Mouse (Mus musculus) left cerebral cortex, postnatal 4 days (tissue): Measurements from ENCODE around the gene Itih2. TPM values are rescaled to one million over a fixed set of nuclear protein-coding genes. Genes with fewer than 3 reads are reported as not detected.

Source experiments
- DNase-seq: peaks from one replicate; pipeline ENCODE4 v3.0.0-alpha.2; 2022
- intact Hi-C: fragments of 180-260 bp; cut with DNase I; formaldehyde crosslinking; loops from one replicate; pipeline ENCODE4 v1.15.1; 2025
- total RNA-seq, 2 experiments: library from RNA; stranded (reverse); gene quantifications; 2 replicates each; pipeline ENCODE4 v1.2.3; 2021

Gene Itih2
- total RNA-seq = 1 to 10 TPM; 3.2 TPM

- intact Hi-C loops = no loop called here
Measured at GRCm38 (mm10) chr2:10131296-10131695, at the start of gene Itih2. Gene Itih2, minus strand, starts transcription at chr2:10131396.

GRCm38 (mm10) chr2:10169991-10170390 is 38.8 kb upstream of the Itih2 start:
- DNase-seq = no peak
- intact Hi-C loops = no loop called here

More at GRCm38 (mm10) chr2:10131296-10131695, at the start of gene Itih2:
- DNase-seq = no peak

GRCm38 (mm10) chr2:10168016-10168415 is 36.8 kb upstream of the Itih2 start:
- intact Hi-C loops = no loop called here
- no peak for DNase-seq

GRCm38 (mm10) chr2:10167283-10167682 is 36.1 kb upstream of the Itih2 start:
- DNase-seq = no peak
- intact Hi-C loops = no loop called here

GRCm38 (mm10) chr2:10166635-10167034 is 35.4 kb upstream of the Itih2 start:
- intact Hi-C loops = no loop called here
- no peak for DNase-seq

DNA sequence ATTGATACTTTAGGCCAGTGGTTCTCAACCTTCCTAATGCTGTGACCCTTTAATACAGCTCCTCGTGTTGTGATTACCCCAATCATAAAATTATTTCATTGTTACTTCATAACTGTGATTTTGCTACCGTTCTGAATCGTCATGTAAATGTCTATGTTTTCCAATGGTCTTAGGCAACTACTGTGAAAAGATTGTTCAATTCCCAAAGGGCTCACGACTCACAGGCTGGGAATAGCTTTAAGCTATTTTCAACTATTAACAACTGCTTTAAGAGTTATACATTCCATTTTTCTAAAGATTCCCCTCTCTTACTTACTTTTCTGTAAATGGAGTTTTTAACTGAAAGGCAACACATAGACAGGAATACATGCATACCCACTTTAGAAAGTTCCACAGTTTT is 30.8 kb upstream of the Itih2 start:
- intact Hi-C loops = no loop called here
- DNase-seq = no peak

GRCm38 (mm10) chr2:10157184-10157583 is 26.0 kb upstream of the Itih2 start:
- intact Hi-C loops = no loop called here
- DNase-seq = no peak

DNA sequence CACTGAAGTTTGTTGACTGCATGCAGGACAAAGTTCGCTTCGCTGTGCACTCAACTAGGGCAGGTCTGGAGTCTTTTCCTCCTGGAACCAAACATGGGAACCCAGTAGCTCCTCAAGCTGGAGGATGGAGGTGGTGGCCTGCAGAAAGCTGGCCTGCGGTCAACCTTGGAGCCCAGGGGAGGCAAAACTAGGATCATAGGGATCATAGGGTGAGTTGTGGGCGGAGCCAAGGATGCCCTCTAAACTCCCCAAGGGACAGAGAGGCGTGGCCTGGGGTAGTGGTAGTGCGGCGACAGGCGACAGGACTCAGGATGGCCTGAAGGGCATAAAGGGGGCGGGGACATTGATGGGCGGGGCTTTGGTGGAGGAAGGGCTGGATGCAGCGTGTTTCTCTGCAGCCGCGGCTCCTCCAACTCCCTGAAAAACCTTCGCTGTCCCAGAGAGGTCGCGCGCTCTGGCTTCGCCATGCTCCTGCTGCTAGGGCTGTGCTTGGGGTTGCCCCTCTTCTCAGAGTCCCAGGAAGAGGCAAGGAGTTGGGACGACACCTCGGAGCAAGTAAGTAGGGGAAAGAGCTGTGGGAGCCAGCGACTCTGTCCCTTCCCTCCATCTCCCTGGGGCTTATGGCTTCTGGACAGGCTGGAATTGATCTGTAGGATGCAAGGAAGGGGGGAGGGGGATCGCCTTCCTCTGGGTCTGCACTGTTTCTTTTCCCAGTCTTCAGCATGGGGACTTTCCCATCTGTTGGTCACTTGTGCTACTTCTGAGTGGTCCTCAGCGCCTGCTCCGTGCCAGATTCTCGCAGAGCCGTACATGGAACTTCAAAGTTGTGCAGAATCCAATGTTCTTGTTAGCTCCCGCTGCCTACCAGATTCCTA is 22.2 kb upstream of the Itih2 start, which contains the start of gene Itih5:
TSS of gene Itih5 (plus strand) at position 371 of the 875 bp plus-strand sequence.
- DNase-seq = peak; percentile 49
- intact Hi-C loops = no loop called here

DNA sequence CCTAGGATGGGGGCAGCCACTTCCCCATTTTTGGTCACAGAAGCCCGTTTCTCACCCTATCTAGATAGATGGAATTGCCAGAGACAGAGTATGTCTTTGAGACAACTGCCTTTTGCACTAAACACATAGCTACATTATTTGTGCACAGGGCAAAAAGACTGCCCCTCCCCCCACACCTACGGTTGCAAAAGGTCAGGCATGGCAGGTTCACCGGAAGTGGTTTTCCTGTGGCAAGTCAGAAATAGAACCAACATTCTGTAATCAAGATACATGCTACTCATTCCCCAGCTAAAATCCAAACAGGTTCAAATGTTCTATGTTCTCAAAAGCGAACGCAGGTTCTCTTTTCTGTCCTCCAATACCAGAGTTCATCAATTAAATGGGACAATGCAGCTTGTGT is 21.4 kb upstream of the Itih2 start:
- intact Hi-C loops = no loop called here
- no peak for DNase-seq

- DNase-seq = no peak
- intact Hi-C loops = no loop called here
Measured at GRCm38 (mm10) chr2:10147176-10147575, 16.0 kb upstream of the Itih2 start.

DNA sequence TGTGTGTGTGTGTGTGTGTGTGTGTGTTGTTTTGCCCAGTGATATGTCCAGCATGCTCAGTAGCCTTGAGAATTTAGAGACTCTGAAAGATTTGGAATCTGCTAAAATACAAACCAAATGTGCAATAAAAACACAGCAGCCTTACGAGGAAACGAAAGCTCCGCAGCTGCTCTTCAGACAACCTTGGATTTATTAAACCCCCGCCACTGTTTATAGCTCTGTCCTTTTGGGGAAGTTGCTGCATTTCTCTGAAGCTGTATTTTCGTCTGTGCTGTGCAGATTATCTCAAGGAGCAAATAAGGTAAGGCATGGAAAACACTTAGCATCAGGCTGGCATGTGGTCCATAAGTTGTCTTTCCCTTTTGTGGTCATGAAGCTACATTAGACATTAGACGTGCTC is 14.3 kb upstream of the Itih2 start:
- intact Hi-C loops = no loop called here
- no peak for DNase-seq

GRCm38 (mm10) chr2:10142472-10143454 is 11.6 kb upstream of the Itih2 start:
- intact Hi-C loops = no loop called here
- peak; percentile 81 for DNase-seq

DNA sequence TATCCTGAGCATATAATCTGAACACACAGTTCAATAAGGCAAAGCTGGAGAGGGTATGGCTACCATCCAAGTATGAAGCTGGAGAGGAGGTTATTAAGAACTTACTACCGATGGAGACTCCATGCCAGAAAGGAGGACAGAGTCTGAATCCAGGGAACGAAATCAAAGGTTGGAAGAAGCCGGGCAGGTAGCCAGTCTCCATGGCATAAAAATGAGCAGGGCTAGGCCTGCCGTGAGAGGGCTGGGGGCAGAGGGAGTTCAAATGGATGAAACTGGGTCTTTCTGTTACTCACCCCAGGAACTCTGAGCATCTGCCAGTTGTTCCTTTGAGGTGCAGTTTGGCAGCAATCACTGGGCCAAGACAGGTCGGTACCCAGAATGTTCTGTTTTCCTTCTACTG is 9.3 kb upstream of the Itih2 start:
- intact Hi-C loops = no loop called here
- DNase-seq = no peak

DNA sequence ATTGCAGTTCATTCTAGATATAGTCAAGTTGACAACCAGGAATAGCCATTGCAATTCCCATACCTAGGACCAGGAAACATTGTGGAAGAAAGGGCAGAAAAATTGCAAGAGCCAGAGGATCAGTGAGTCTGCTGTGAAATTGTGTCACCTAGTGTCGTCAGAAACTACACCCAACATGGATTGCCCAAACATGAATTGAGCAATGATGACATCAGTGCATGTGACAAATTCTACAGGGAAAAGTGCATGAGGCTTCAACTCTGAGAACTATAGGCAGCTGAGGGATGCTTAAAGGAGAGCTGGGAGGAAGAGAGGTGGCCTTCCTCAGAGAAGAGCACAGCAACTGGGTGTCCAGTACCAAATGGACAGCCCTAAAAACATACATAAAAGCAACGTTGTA is 6.1 kb upstream of the Itih2 start:
- intact Hi-C loops = no loop called here
- no peak for DNase-seq

DNA sequence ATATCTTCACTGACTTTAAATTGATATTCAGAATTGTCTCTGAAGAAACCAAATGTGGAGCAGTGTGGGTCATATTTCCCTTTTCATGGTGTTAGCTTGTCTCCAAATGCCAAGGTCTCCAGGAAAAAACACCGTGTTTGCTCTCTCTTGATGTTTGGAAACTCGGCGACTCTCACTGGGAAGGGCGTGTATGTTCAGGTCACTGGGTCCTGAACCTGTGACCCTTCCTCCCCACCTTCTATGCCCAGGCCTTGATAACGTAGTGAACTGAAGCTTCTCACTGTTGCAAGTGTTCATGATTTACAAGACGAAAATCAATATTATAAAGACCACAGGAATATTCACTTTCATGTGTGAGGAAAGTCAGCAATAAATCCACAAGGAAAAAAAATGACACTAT is 2.7 kb upstream of the Itih2 start:
- intact Hi-C loops = no loop called here
- no peak for DNase-seq

DNA sequence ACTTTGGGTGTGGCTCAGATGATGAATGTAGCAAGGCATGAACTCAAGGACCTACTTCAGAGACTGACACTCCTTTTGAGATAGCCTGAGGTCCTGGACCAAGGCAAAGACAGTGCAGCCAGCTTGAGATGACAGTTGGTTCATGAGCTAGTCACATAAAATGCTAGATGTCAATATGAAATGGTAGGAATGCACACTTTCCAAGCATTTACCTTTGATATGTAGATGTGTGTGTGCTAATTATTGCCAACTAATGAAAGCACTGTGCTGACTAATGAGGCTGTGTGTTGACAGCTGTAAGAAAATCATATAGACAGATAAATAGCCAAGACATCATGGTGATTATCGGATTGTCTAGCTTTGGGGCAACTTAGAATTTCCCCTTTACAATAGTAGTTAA is 932 bp upstream of the Itih2 start:
- intact Hi-C loops = no loop called here
- DNase-seq = no peak

DNA sequence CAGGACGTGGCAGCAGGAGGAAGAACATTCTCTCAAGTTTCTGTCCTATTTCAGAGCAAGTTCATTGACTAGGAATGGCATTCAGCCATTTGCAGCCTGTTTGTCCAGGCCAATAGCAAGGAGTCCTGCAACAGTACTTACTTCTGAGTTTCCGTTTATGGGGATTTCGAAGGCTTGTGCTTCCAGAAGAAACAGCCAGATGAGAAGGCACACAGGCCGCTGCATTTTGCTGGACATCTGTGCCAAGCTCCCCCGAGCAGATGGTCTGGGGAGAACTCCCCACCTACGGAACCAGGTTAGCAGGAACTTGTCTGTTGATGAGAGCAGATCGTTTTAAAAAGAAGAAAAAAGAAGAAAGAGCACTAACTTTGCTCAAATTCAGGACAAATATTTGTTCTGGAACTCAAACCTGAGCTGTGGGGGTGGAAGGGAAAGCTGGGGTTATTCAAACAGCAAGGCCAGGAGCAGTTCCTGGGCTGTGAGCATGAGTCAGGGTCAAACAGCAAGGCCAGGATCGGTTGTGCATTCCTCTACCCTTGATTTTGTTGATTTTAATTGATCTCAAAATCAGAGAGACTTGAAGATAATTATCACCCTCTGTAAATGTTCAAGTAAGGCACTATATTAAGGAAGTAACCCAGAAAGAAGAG is 730 bp downstream of the Itih2 start:
- intact Hi-C loops = no loop called here
- no peak for DNase-seq

- intact Hi-C loops = no loop called here
Measured at GRCm38 (mm10) chr2:10128571-10128970, 2.6 kb downstream of the Itih2 start.

DNA sequence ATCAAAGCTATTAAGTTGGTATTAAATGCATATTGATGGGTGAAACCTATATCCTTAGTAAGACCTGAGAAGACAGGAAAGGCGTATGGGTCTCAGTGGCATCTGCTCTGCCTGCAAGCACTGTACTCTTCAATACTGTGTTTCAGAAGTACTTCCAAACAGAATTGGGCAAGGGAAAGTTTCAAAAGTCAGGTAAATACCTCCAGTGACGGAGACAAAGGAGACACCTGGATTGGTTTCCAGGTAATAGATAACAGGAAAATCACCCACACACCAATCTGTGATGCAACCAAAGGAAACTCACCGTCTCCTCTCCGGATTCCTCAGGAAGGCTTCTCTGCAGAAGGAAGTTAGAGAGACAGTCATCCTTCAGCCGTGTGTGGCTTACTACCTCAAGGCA is 3.7 kb downstream of the Itih2 start:
- intact Hi-C loops = no loop called here

More at GRCm38 (mm10) chr2:10128571-10128970, 2.6 kb downstream of the Itih2 start:
- DNase-seq = no peak

DNA sequence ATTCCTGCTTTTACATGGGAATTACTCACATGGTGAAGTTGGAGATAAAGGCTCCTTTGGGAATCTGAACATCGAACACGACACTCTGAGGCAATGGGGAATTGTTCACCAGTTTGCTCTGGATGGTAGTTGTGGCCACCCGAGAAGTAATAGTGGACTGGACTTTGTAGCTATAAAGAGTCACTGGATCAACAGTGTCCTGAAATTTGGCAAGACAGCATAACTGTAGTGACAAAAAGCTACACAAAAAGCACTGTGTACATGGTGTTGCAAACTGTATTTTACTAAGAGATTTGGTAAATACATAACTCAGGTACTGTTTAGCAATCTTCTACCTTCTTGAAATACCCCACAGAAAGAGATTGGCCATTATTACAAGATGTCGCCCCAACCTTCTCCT is 5.1 kb downstream of the Itih2 start:
- intact Hi-C loops = no loop called here
- no peak for DNase-seq

More for the DNA sequence above, 3.7 kb downstream of the Itih2 start:
- no peak for DNase-seq

DNA sequence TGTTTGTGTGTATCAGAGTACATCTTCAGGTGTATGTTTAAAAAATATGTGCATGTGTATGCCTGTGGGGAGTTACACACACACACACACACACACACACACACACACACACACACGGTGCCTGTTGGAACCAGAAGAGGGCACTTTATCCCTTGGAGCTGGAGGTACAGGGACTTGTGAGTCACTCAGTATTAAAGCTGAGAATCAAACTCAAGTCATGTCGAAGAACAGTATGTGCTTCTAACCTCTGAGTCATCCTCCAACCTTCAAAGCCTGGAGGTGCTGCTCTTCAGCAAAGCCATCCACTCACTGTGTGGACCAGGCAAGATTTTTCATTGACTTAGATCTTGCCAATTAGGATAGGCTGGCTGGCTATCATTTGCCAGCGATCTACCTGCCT is 9.4 kb downstream of the Itih2 start:
- intact Hi-C loops = no loop called here
- no peak for DNase-seq
